Mouse (Mus musculus): ENCODE measurements at regions not wholly inside any gene's neighbourhood (a gene's known extent, or its start where the extent isn't known, plus 50 kb on each side); places are given as distances from the start of the nearest gene placed in this dataset.
A peak's percentile ranks its signal among the peaks of the same experiment; 100 is the strongest.

GRCm38 (mm10) chr1:151263372-151263771 lies 53.4 kb downstream of the Gm47996 start:
- DNase-seq (ENCODE audit: low spot score in 2 of 2) = no peak

DNA sequence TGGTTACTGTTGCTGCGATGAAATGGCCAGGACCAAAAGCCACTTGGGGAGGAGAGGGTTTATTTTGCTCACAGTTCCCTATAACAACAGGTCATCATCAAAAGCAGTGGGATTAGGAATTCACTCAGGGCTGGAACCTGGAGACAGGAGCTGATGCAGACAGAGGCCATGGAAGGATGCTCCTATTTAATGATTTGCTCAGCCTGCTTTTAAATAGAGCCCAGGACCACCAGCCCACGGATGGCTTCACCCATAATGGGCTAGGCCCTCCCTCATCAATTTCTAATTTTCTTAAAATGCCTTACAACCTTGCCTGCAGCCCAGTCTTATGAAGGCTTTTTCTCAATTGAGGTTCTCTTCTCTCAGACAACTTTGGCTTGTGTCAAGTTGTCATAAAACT lies 53.9 kb downstream of the Gm47996 start:
- DNase-seq (ENCODE audit: low spot score in 2 of 2) = no peak

GRCm38 (mm10) chr1:151264789-151265188 lies 54.9 kb downstream of the Gm47996 start:
- DNase-seq (ENCODE audit: low spot score in 2 of 2) = no peak

DNA sequence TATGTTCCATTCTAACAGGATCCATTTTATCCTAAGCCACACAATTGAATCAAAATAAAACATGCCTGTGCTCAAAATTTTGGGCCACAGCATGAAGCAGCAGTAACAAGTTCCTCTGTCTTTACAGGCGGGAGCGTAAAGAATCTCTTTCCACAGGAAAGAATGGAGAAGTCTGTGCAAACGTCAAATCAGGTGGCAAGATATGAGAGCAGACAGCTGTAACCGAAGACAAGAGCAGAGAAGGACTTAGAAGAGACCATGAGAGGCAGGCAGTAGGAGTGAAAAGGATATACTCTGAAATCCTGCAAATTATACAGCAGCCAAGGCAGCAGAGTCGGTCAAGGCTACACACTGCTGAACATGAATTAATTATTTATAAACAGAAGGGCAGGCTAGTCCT lies 55.7 kb downstream of the Gm47996 start:
- no peak for DNase-seq (ENCODE audit: low spot score in 2 of 2)

- no peak for DNase-seq (ENCODE audit: low spot score in 2 of 2)
Measured at GRCm38 (mm10) chr1:151266703-151267102, 56.8 kb downstream of the Gm47996 start.

GRCm38 (mm10) chr1:151270691-151271090 lies 60.8 kb downstream of the Gm47996 start:
- DNase-seq (ENCODE audit: low spot score in 2 of 2) = peak; percentile 30 to 44

- no peak for DNase-seq (ENCODE audit: low spot score in 2 of 2)
Measured at GRCm38 (mm10) chr1:151274306-151274705, 64.4 kb downstream of the Gm47996 start.

DNA sequence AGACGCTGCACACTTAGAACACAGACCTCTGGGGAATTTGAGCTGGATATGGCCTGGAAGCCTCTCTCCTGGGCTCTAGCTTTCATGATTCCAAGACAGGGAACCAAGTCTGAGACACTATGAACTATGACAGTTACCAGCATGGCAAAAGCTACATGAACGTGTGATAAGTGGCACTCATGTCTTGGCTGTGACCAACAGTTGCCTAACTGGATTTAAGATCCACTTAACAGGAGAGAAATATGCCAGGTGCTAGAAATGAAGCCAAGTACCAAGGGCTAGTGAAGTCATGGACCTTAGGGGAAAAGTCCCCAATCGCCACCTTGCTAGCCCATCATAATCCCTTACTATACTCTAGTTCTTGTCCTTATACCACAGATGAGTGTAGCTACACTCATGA lies 65.7 kb downstream of the Gm47996 start:
- no peak for DNase-seq (ENCODE audit: low spot score in 2 of 2)

DNA sequence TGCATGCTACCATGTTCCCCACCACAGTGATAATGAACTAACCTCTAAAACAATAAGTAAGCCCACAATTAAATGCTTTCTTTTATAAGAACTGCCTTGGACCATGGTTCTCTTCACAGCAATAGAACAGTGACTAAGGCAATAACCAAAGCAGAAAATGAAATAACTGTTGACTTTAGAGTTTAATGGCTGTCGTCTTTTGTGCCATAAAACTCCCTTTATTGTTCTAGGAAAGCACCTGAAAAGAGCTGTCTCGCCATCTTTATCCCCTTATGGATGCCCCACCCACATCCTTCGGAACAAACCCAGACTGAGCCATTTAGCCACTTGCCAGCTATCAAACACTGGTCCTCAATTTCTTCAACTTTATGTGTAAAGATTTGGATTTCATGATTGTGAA lies 64.3 kb upstream of the Ivns1abp start:
- DNase-seq (ENCODE audit: low spot score in 2 of 2) = no peak

- peak in 1 of 2 experiments; percentile 9 for DNase-seq (ENCODE audit: low spot score in 2 of 2)
Measured at GRCm38 (mm10) chr1:151285045-151285444, 59.2 kb upstream of the Ivns1abp start.

- peak; percentile 63 to 65 for DNase-seq (ENCODE audit: low spot score in 2 of 2)
Measured at GRCm38 (mm10) chr1:151287451-151287850, 56.8 kb upstream of the Ivns1abp start.

GRCm38 (mm10) chr1:151289061-151289460 lies 55.2 kb upstream of the Ivns1abp start:
- no peak for DNase-seq (ENCODE audit: low spot score in 2 of 2)

- DNase-seq (ENCODE audit: low spot score in 2 of 2) = no peak
Measured at GRCm38 (mm10) chr1:151289493-151290258, 54.6 kb upstream of the Ivns1abp start.

DNA sequence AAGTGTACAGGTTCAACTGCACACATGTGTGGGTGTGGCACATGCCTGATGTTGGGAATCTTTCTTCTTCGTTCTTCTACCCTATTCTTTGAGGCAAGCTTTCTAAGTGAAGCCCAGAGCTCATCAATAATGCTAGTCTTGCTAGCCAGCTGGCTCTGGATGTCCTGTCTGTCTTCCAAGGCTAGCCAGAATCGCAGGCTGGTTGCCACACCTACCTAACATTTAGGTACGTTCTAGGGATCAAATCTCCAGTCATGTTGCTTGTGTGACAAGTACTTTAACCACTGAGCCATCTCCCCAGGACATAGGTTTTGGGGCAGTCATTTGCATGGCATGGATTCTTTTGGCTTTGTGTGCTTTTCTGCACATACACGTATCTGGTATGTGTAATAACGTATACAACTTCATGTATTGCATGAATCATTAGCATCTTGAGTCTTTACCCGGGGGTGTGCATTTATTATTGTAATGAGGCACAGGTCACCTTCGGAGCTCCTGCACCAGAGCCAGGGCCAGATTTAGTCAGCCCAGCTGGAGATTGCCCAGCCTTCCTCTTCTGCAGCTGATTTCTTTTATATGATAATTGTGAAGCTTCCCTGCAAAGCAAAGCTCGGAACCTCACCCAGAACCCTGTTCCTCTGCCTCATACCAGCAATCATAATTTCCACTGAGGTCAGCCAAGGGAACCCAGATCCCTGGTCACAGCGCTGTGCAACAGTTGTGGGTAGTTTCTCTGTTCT lies 50.8 kb upstream of the Ivns1abp start:
- DNase-seq (ENCODE audit: low spot score in 2 of 2) = no peak
